Mouse (Mus musculus) CD4-positive naive resting alpha-beta T cell, adult 76 days (primary cell): ENCODE results near the gene Cox5a. TPM values are rescaled to one million over a fixed set of nuclear protein-coding genes. Genes with fewer than 3 reads are reported as not detected.

Source experiments
- total RNA-seq: library from RNA; stranded (reverse); gene quantifications from one replicate; pipeline ENCODE4 v1.2.4, GENCODE M21; 2023

The Cox5a gene
- 88.2 TPM for total RNA-seq

DNA sequence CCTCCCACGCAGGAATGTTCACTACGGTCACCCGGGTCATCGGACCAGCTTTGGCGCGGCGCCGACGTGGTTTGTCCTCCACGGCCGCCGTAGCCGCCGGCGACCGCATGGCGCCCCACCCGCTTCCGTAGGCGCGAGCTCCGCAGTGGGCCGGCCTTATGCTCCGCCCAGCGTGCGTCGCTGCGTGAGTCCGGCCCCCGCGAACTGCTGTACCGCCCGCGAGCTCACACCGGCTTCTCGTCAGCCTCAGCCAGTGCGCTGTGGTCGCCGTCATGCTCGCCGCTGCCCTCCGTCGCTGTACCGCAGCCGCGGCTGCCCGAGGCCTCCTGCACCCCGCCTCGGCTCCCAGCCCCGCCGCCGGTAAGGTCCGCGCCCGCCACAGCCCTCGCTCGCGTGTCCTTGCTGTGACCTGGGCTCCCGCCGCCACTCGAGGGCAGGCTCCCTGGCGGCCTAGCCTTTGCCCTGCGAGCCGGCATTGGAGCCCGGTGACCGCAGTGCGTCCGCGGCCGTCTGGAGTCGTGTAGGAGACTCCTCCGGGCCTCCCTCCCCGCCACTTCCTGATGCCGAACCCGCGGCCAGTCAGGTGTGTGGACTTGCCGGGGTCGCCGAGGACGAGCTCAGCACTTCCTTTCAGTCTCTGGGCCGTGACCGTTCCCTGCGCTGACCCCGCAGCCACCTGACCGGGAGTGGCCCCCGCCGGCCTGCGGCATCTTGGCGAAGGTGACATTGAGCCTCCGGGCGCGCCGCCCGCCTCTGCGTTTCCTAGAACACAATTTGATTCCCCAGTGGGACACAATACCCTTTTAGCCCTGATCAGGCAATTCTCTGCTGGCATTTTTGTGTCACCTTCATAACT lies at the start of gene Cox5a:
Cox5a (plus strand) TSS at position 219 of the 856 bp plus-strand sequence.

DNA sequence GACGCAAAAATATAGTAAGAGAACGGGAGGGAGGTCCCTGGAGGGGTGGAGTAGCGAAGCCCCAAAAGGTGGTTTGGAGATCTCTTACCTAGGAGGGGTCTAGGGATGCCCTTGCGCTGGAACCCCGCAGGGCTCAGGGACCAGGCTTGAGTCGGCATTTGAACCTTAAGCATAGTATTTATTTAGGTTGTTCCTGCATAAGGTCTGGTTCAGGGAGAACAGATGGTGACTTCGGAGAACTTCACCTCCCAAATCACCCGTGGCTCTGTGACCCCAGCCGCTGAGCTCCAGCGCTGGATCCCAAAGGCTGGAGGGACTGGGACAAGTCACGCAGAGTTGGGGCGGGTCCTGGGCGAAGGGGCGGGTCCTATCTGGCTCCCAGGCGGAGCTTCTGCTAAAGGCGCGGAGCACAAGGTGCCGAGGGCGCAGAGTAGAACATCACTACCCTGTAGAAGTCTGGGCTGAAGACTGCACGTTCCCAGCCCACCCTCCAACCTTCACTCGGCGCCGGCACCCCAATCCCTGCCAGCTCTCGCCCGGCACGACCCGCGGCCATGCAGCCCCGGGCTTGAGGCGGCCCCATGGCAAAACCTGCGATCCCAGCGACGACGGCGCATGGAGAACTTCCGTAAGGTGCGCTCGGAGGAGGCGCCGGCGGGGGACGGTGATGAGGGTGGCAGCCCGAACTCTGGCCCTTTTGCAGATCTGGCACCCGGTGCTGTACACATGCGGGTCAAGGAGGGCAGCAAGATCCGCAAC lies 17.3 kb upstream of the Cox5a start, which contains the start of gene Rpp25:
Rpp25 (plus strand) TSS at position 405 of the 759 bp plus-strand sequence.

DNA sequence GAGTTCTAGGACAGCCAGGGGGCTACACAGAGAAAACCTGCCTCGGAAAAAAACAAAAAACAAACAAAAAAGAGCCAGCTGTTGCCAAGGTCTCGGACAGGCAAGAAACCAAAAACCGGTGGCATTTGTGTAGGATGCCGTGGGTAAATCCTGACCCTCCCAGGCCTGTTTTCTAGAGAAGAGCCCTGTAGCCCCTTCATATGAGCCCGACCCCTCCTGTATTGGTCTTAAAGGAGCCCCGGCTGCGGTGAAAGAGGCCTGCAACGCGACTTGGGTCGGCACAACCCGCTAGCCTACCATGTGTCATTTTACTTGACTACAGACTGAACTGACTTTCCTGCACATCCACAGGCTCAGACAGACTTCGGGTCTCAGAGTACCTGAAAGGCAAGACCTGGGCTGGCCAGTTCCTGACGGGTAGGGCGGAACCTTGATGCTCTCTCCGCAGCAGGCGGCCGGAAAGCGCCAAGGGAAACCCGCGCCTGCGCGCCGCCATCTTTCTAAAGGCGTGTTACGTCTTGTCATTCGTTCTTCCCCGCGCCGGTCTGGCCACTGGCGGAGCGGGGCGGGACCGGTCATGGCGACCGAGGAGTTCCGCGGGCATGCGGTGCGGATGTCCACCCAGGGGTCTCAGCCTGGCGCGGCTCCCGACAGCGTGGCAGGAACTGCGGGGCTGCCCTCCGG lies 16.1 kb downstream of the Cox5a start, which contains the start of gene Fam219b:
Fam219b (plus strand) TSS at position 485 of the 684 bp plus-strand sequence.

DNA sequence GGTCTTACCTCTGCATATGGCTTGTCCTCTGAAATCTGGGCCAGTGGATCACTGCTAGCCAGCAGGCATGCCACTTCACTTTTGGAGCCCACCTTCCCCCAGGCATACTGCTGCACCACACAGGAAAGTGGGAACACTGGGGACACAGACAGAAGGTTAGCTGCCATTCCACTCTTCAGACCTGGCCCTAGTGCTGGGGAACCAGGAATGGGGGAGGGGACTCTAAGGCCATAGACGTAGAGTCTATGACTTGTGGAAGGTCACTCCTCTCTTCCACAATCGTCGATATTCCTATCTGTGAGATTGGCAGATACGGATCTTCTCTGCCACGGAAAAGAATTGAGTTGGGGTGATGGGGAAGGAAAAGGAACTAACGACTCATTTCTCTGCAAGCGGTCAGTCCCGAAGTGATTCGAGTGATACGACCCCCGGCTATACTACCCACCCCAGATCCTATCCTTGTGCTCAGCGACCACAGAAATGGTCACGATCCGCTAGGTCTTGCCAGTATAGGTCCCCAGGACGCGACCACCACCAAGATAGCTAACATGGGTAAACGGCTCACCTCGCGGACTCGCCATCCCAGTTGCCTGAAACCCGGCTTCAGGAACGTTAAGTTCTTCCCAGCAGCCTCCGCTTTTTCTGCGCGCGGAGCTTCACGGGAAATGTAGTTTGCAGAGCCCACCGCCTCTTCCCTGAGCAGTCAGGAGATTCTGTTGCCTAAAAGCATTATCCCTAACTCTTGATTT lies 31.2 kb downstream of the Cox5a start, which contains the start of gene Mpi:
Mpi (minus strand) TSS at position 625 of the 749 bp plus-strand sequence.

DNA sequence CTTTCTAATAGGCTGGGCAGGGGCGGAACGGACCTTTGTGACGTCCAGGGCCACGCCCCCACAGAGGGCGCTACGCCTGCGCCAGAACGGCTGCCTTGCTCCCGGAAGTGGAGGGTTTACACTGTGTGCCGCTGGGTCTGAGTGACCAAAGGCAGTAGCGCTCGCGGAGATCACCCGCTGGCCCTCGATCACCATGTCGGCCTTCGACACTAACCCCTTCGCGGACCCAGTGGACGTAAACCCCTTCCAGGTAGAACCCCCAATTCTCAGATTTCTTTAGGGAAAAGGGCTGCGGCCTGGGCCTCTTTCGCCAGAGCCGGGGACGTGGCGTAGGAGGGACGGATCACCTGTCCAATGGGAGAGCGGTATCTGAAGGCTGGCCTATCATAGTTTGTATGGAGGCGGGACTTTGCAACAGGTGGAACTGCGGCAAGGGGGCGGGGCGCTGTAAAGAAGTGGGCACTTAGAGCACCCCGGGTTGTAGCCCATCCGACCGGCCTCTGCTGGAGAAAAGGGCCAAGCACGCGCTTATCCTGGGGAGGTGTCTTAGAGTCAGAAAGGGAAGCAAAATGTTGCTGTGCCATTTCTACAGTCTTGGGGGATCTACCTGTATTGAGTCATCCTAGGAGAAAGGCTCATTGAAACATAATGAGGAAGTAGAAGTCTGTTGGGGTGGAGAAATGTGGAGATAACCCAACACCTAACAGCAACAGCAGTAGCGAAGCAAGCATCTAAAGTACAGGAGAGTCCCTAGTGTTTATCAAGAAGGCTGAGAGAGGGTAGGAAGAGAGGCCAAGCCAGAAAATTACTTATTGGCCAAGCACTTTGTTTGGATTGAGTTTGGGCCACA lies 40.0 kb downstream of the Cox5a start, which contains the start of gene Scamp2:
Scamp2 (plus strand) TSS at position 83 of the 850 bp plus-strand sequence.

Other genes starting within 250 kb of the Cox5a start
- 51.9 TPM for gene Ppcdc, start 81.2 kb upstream of the Cox5a start, total RNA-seq
- gene Scamp5, start 53.2 kb upstream of the Cox5a start, total RNA-seq, result 0.18 TPM
- not detected for gene Rpp25, start 17.2 kb upstream of the Cox5a start, total RNA-seq
- gene Fam219b, start 16.3 kb downstream of the Cox5a start, total RNA-seq, result 12.5 TPM
- 8.2 TPM for gene Mpi, start 31.5 kb downstream of the Cox5a start, total RNA-seq
- 95.5 TPM for gene Scamp2, start 39.7 kb downstream of the Cox5a start, total RNA-seq
- 59.3 TPM for gene Ulk3, start 68.2 kb downstream of the Cox5a start, total RNA-seq
- not detected for gene Cplx3, start 85.0 kb downstream of the Cox5a start, total RNA-seq
- gene Lman1l, start 99.5 kb downstream of the Cox5a start, total RNA-seq, result 0.88 TPM
- gene Csk, start 132.4 kb downstream of the Cox5a start, total RNA-seq, result 280 TPM
- gene Cyp1a2, start 162.4 kb downstream of the Cox5a start, total RNA-seq, result not detected
- not detected for gene Cyp1a1, start 166.7 kb downstream of the Cox5a start, total RNA-seq
- gene Edc3, start 187.3 kb downstream of the Cox5a start, total RNA-seq, result 17.1 TPM
- 215 TPM for gene Clk3, start 244.6 kb downstream of the Cox5a start, total RNA-seq